Mouse (Mus musculus) midbrain, embryonic 15.5 days (tissue): Measurements from ENCODE around the gene Lpp. TPM values are rescaled to one million over a fixed set of nuclear protein-coding genes. Genes with fewer than 3 reads are reported as not detected.

Experiments used
- ATAC-seq: fragments of 200-750 bp; cut with Nextera tagmentation; replicated peaks from 2 replicates; pipeline ENCODE4 v1.8.0; 2017; ENCODE audit warnings: moderate TSS enrichment
- H3K27ac ChIP-seq: fragments of 300-500 bp; sonication (generic); 2 replicates; pipeline ENCODE4 v1.5.1; 2015; ENCODE audit warnings: mild to moderate bottlenecking, inconsistent platforms
- H3K27me3 ChIP-seq: fragments of 300-500 bp; sonication (generic); replicated peaks from 2 replicates; pipeline ENCODE4 v1.6.1; 2015; ENCODE audit warnings: inconsistent platforms
- H3K36me3 ChIP-seq: fragments of 300-500 bp; sonication (generic); replicated peaks from 2 replicates; pipeline ENCODE4 v1.6.1; 2015; ENCODE audit warnings: inconsistent platforms
- H3K4me1 ChIP-seq: fragments of 300-500 bp; sonication (generic); 2 replicates; pipeline ENCODE4 v1.6.1; 2015; ENCODE audit warnings: inconsistent platforms
- H3K4me2 ChIP-seq: fragments of 300-500 bp; sonication (generic); 2 replicates; pipeline ENCODE4 v1.6.1; 2015; ENCODE audit warnings: inconsistent platforms, mild to moderate bottlenecking, moderate library complexity
- H3K4me3 ChIP-seq: fragments of 300-500 bp; sonication (generic); 2 replicates; pipeline ENCODE4 v1.5.1; 2015; ENCODE audit warnings: mild to moderate bottlenecking, inconsistent platforms
- H3K9ac ChIP-seq: fragments of 300-500 bp; sonication (generic); 2 replicates; pipeline ENCODE4 v1.6.1; 2015; ENCODE audit warnings: mild to moderate bottlenecking, inconsistent platforms
- H3K9me3 ChIP-seq: fragments of 300-500 bp; sonication (generic); 2 replicates; pipeline ENCODE4 v1.6.1; 2016; ENCODE audit warnings: inconsistent platforms
- WGBS: fragments of 180-500 bp; shearing (Covaris S2); methylation state at CpG from one replicate; pipeline ENCODE4 v1.1.7; 2015; ENCODE audit warnings: mixed read lengths; 5-methylcytosine and 5-hydroxymethylcytosine counted together
- polyA plus RNA-seq: library from polyadenylated mRNA; unstranded; fragments of >200 nt; fragmentation: Nextera tagmentation; extraction: Ambion mirVana; gene quantifications from 2 replicates; pipeline ENCODE4 v1.2.1, GENCODE M21; 2015

The Lpp gene
- polyA plus RNA-seq, 1 experiment from 2014 or later: 10.4 TPM

GRCm38 (mm10) chr16:24629218-24630172, 236.2 kb downstream of the Lpp start:
- 88% methylated on average over 12 of the region's 12 CpGs for WGBS

GRCm38 (mm10) chr16:24635381-24635919, 242.1 kb downstream of the Lpp start:
- Histone ChIP-seq H3K4me2 (no peak overlapping the region), H3K9ac (no peak overlapping the region), H3K36me3 (no peaks in the 10 kb centered on the region), H3K4me1 (no peaks in the 10 kb centered on the region), H3K4me3 (no peak overlapping the region), H3K27me3 (peaks cover 8% of the 10 kb centered on the region; the same call in 1 of the 2 replicates), H3K27ac (no peak overlapping the region), H3K9me3 (no peaks in the 10 kb centered on the region)
- WGBS: 91% methylated on average over 7 of the region's 7 CpGs
- no peak for ATAC-seq

More at GRCm38 (mm10) chr16:24629218-24630172, 236.2 kb downstream of the Lpp start:
- Histone ChIP-seq H3K27ac (no peak overlapping the region), H3K4me3 (no peak overlapping the region), H3K9ac (no peak overlapping the region), H3K27me3 (0 out of 2 replicates have a peak, but pooled peaks cover 2% of the 10 kb centered on the region), H3K9me3 (no peaks in the 10 kb centered on the region), H3K4me1 (peaks cover 5% of the 10 kb centered on the region), H3K4me2 (no peak overlapping the region), H3K36me3 (no peaks in the 10 kb centered on the region)
- no peak for ATAC-seq

GRCm38 (mm10) chr16:24636894-24637293, 243.6 kb downstream of the Lpp start:
- Histone ChIP-seq H3K4me3 (no peak overlapping the region), H3K9ac (no peak overlapping the region), H3K36me3 (no peaks in the 10 kb centered on the region), H3K27me3 (peaks cover 12% of the 10 kb centered on the region; the same call in 1 of the 2 replicates), H3K27ac (no peak overlapping the region), H3K9me3 (no peaks in the 10 kb centered on the region), H3K4me1 (no peaks in the 10 kb centered on the region), H3K4me2 (no peak overlapping the region)
- no peak for ATAC-seq
- WGBS: 68% methylated on average over 2 of the region's 2 CpGs

DNA sequence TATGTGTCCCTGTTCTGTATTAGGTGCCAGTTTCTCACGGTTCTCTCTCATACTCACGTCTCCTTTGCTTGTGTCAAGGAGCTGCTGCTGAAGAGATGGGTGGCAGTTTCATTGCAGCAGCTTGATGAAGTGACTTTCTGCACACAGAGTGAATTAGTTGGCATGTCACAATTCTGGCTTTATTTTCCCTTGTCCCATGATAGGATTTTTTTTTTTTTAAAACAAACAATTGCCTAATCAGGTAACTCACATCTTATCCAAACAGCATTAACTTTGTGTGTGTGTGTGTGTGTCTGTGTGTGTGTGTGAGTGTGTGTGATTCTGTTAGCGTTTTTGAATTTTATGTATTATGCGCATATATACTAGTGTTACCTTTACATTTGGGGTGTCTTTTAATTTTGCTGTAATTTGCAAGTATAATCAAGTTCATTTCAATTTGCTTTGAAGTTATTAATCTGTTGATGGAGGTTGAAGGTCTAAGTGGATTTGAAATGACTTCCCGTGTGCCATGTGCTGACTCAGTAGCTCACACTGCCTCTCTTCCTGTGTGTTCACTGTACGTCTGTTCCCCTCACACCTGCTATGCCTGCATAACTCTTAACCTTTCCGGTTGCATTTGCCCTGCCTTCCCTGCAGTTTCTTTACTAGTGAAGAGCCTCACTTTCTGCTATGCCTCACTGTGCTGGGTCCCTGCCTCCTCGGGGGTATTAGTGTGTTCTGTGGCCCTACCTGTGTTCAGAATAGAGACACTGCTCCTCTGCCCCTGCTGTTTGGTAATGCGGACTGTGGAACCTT, 247.9 kb downstream of the Lpp start:
- no peak overlapping the region for H3K27ac ChIP-seq
- H3K4me1 ChIP-seq: no peaks in the 10 kb centered on the region
- WGBS: 69% methylated on average over 9 of the region's 9 CpGs
- 0 out of 2 replicates have a peak, but pooled peaks have one; percentile 48 for ATAC-seq
- H3K27me3 ChIP-seq: peaks cover 15% of the 10 kb centered on the region
- H3K9ac ChIP-seq: no peak overlapping the region
- no peak overlapping the region for H3K4me3 ChIP-seq
- no peak overlapping the region for H3K4me2 ChIP-seq
- H3K9me3 ChIP-seq: no peaks in the 10 kb centered on the region
- H3K36me3 ChIP-seq: no peaks in the 10 kb centered on the region

- no peak overlapping the region for H3K9ac ChIP-seq
- H3K27me3 ChIP-seq: peaks cover 21% of the 10 kb centered on the region
- WGBS: 40% methylated on average over 4 of the region's 4 CpGs
- no peak overlapping the region for H3K27ac ChIP-seq
- no peak overlapping the region for H3K4me2 ChIP-seq
- H3K36me3 ChIP-seq: no peaks in the 10 kb centered on the region
- no peak for ATAC-seq
- H3K9me3 ChIP-seq: no peaks in the 10 kb centered on the region
- H3K4me3 ChIP-seq: no peak overlapping the region
- no peaks in the 10 kb centered on the region for H3K4me1 ChIP-seq
Measured at GRCm38 (mm10) chr16:24643024-24643635, 249.8 kb downstream of the Lpp start.

DNA sequence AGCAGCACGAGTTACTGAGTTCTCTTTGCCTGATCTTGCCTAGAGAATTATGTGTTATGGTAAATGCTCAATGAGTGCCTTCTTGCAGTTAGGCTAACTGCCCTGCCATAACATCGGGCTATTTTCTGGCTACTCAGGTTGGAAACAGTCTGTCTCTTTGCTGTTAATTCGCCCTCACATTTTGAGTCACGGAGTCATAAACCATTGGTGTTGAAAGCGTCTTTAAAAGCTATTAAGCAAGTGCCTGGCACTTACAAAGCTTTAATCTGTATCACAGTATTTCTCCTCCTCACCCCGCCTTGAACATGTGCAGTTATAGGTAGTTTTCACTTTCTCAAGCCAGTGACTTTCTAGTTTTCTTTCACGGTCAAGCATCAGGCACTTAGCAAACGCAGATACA, 250.8 kb downstream of the Lpp start:
- Histone ChIP-seq H3K4me2 (no peak overlapping the region), H3K27ac (no peak overlapping the region), H3K4me1 (no peaks in the 10 kb centered on the region), H3K4me3 (no peak overlapping the region), H3K27me3 (peaks cover 21% of the 10 kb centered on the region), H3K36me3 (no peaks in the 10 kb centered on the region), H3K9ac (no peak overlapping the region), H3K9me3 (no peaks in the 10 kb centered on the region)
- 86% methylated on average over 8 of the region's 8 CpGs for WGBS
- ATAC-seq: no peak

- no peak for ATAC-seq
- no peak overlapping the region for H3K4me3 ChIP-seq
- no peaks in the 10 kb centered on the region for H3K4me1 ChIP-seq
- no peaks in the 10 kb centered on the region for H3K36me3 ChIP-seq
- H3K9ac ChIP-seq: no peak overlapping the region
- H3K27me3 ChIP-seq: peaks cover 21% of the 10 kb centered on the region
- no peak overlapping the region for H3K27ac ChIP-seq
- no peaks in the 10 kb centered on the region for H3K9me3 ChIP-seq
- 81% methylated on average over 4 of the region's 4 CpGs for WGBS
- no peak overlapping the region for H3K4me2 ChIP-seq
Measured at GRCm38 (mm10) chr16:24644760-24645406, 251.6 kb downstream of the Lpp start.

GRCm38 (mm10) chr16:24645906-24646603, 252.7 kb downstream of the Lpp start:
- 81% methylated on average over 6 of the region's 6 CpGs for WGBS
- H3K27me3 ChIP-seq: peaks cover 16% of the 10 kb centered on the region
- H3K4me3 ChIP-seq: no peak overlapping the region

DNA sequence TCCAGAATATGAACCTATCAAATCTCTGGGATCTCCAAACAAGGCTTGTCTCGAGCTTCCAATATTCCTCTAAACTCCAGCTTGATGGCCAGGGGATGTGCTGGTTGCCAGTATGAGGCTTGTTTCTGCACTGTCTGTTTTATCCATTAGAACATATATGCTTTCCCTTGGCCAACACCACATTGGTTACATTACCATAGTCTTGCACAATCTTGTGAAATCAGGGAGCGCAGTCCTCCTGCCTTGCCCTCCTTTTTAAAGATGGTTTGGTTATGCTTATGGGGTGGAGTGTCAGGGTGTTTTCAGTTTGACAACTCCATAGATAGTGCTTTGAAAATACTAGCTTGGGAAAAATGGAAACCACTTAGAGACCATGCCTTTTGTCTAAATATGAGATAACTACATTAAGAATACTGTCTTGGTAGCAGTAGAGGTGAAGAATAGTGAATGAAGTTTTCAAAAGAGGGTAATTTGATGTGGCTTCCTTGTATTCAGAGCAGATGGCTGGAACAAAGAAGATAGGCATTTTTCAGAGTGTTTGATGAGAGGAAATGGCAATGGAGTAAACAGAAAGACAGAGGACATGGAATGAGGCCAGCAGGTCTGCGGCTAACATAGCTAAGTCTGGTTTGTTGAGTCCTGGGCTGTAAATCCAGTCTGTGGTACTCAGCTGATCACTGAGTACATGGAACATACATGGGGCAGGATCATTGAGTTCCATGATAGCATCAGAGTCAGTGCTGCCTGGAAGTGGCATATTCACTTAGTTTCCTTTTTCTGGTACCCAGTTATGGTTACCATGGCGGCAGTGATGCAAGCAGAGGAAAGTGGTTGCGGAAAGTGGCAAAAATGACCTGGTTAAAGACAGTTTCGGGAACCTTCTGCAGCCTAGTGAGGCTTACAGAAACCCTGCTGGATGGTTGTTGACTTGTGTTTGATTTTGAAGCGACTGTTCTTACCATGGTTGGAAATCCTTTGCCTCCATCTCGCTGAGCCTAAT, 258.6 kb downstream of the Lpp start:
- Histone ChIP-seq H3K36me3 (no peaks in the 10 kb centered on the region), H3K27ac (no peak overlapping the region), H3K4me2 (no peak overlapping the region), H3K9me3 (no peaks in the 10 kb centered on the region), H3K27me3 (peaks cover 6% of the 10 kb centered on the region; the same call in 1 of the 2 replicates), H3K9ac (no peak overlapping the region), H3K4me3 (no peak overlapping the region), H3K4me1 (no peaks in the 10 kb centered on the region)
- no peak; the same call in 1 of the 2 replicates for ATAC-seq
- WGBS: 81% methylated on average over 8 of the region's 8 CpGs

More at GRCm38 (mm10) chr16:24645906-24646603, 252.7 kb downstream of the Lpp start:
- no peak overlapping the region for H3K9ac ChIP-seq
- H3K36me3 ChIP-seq: no peaks in the 10 kb centered on the region
- no peak overlapping the region for H3K27ac ChIP-seq
- H3K4me2 ChIP-seq: no peak overlapping the region
- no peaks in the 10 kb centered on the region for H3K4me1 ChIP-seq
- no peaks in the 10 kb centered on the region for H3K9me3 ChIP-seq
- no peak for ATAC-seq

- H3K4me1 ChIP-seq: no peaks in the 10 kb centered on the region
- H3K9ac ChIP-seq: no peak overlapping the region
- no peak overlapping the region for H3K4me3 ChIP-seq
- 80% methylated on average over 5 of the region's 5 CpGs for WGBS
- H3K36me3 ChIP-seq: no peaks in the 10 kb centered on the region
- H3K27ac ChIP-seq: no peak overlapping the region
- no peak overlapping the region for H3K4me2 ChIP-seq
- ATAC-seq: no peak
- H3K9me3 ChIP-seq: no peaks in the 10 kb centered on the region
- 0 out of 2 replicates have a peak, but pooled peaks cover under 1% of the 10 kb centered on the region for H3K27me3 ChIP-seq
Measured at GRCm38 (mm10) chr16:24653041-24653440, 259.7 kb downstream of the Lpp start.
